Mouse (Mus musculus) macrophage (primary cell): ENCODE results near the gene Rac2. TPM values are rescaled to one million over a fixed set of nuclear protein-coding genes. Genes with fewer than 3 reads are reported as not detected.

ENCODE experiments used
- H3K27ac ChIP-seq: fragments of 350-480 bp; formaldehyde crosslinking; 2 replicates; pipeline ENCODE4 v1.9.0; 2021
- H3K36me3 ChIP-seq: fragments of 350-480 bp; formaldehyde crosslinking; 2 replicates; pipeline ENCODE4 v1.9.0; 2021; ENCODE audit errors: inconsistent target
- H3K4me3 ChIP-seq: fragments of 350-480 bp; formaldehyde crosslinking; 2 replicates; pipeline ENCODE4 v1.9.0; 2021; ENCODE audit errors: inconsistent target
- H3K79me2 ChIP-seq: fragments of 350-480 bp; formaldehyde crosslinking; 2 replicates; pipeline ENCODE4 v1.9.0; 2021; ENCODE audit errors: inconsistent target
- WGBS: methylation state at CpG from one replicate; pipeline ENCODE4 v1.1.7; 2026; ENCODE audit warnings: inconsistent platforms; ENCODE audit not compliant: missing documents; 5-methylcytosine and 5-hydroxymethylcytosine counted together
- polyA plus RNA-seq: library from polyadenylated mRNA; stranded (reverse); fragments of 250-400 nt; gene quantifications from 3 replicates; pipeline ENCODE4 v1.2.4, GENCODE M21; 2018; ENCODE audit warnings: inconsistent platforms

Gene Rac2
- polyA plus RNA-seq, 1 experiment from 2014 or later: 717 TPM

GRCm38 (mm10) chr15:78510736-78511135, 61.8 kb downstream of the Rac2 start:
- Histone ChIP-seq H3K27ac (no peak overlapping the region), H3K79me2 (no peaks in the 10 kb centered on the region)

GRCm38 (mm10) chr15:78510121-78510576, 62.4 kb downstream of the Rac2 start:
- WGBS: 49% methylated on average over 7 of the region's 8 CpGs
- no peaks in the 10 kb centered on the region for H3K79me2 ChIP-seq
- H3K4me3 ChIP-seq: no peak overlapping the region
- H3K36me3 ChIP-seq: no peaks in the 10 kb centered on the region
- H3K27ac ChIP-seq: no peak overlapping the region

More at GRCm38 (mm10) chr15:78510736-78511135, 61.8 kb downstream of the Rac2 start:
- Histone ChIP-seq H3K4me3 (no peak overlapping the region), H3K36me3 (no peaks in the 10 kb centered on the region)
- 74% methylated on average over 6 of the region's 6 CpGs for WGBS

- Histone ChIP-seq H3K79me2 (no peaks in the 10 kb centered on the region), H3K36me3 (no peaks in the 10 kb centered on the region), H3K27ac (no peak overlapping the region), H3K4me3 (no peak overlapping the region)
- 89% methylated on average over 12 of the region's 12 CpGs for WGBS
Measured at GRCm38 (mm10) chr15:78509297-78509899, 63.2 kb downstream of the Rac2 start.

Other genes with a start within 250 kb of the Rac2 start
- gene Csf2rb, start 247.0 kb downstream of the Rac2 start, polyA plus RNA-seq: 65.3 to 406 TPM (median 143 TPM) in 3 replicates
- gene Tex33, start 176.9 kb downstream of the Rac2 start, polyA plus RNA-seq: not detected in 3 replicates
- 4.4 to 12.5 TPM (median 7.0 TPM) in 3 replicates for gene Tst, start 166.9 kb downstream of the Rac2 start, polyA plus RNA-seq
- gene Mpst, start 166.4 kb downstream of the Rac2 start, polyA plus RNA-seq: 16.6 to 43.2 TPM (median 18.6 TPM) in 3 replicates
- gene Kctd17, start 144.2 kb downstream of the Rac2 start, polyA plus RNA-seq: 6.9 to 12.1 TPM (median 10.0 TPM) in 3 replicates
- gene Tmprss6, start 104.1 kb downstream of the Rac2 start, polyA plus RNA-seq: not detected in 3 replicates
- 0.12 to 0.16 TPM in 2 of 3 replicates, not detected in the other for gene Il2rb, start 77.5 kb downstream of the Rac2 start, polyA plus RNA-seq
- gene C1qtnf6, start 41.4 kb downstream of the Rac2 start, polyA plus RNA-seq: 2.9 to 6.5 TPM (median 3.7 TPM) in 3 replicates
- not detected in 3 replicates for gene Sstr3, start 28.1 kb downstream of the Rac2 start, polyA plus RNA-seq
- 240 to 319 TPM (median 275 TPM) in 3 replicates for gene Cyth4, start 24.3 kb upstream of the Rac2 start, polyA plus RNA-seq
- gene Elfn2, start 146.0 kb upstream of the Rac2 start, polyA plus RNA-seq: not detected in 3 replicates
- 0.69 to 5.4 TPM (median 1.8 TPM) in 3 replicates for gene Mfng, start 200.7 kb upstream of the Rac2 start, polyA plus RNA-seq
- 0.21 TPM in 1 of 3 replicates, not detected in the others for gene Card10, start 230.3 kb upstream of the Rac2 start, polyA plus RNA-seq